Mouse (Mus musculus): Measurements from ENCODE around the gene Sorbs1.
"Not testable (repeated sequence)": the region's sequence is repeated elsewhere in the genome, so short reads cannot be mapped to it uniquely, and the experiment has no call there.

Gene Sorbs1

DNA sequence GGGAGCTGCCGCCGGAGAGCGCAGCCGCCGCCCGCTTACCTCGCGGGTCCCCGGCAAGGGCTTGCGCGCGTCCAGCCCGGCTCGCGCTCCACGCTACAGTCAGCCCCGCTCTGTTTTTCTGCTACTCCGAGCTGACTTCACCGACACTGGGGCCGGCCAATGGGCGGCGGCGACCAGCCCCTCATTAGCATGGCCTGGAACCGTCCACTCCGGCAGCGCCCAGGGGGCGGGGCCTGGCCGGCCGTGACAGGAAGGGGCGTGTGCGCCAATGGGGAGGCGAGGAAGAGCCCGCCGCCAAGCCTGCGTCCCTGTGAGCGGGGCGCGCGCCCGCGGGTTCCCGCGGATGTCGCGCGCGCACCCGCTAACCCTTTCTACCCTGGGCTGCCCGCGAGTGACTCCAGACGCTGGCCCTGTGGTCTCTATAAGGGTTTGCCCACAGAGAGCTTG lies at the start of gene Sorbs1:
TSS of gene Sorbs1 (minus strand) at position 148 of the 447 bp plus-strand sequence.
- Histone ChIP-seq H3K4me1 (replicated peaks; ENCODE audit: low read depth, low read length) (peaks cover 58% of the 10 kb centered on the region), H3K4me3 (replicated peaks; ENCODE audit: low read length) (peak within 1 kb of the TSS; percentile 95), H3K27me3 (ENCODE audit: insufficient read depth, low read length) (no peaks in the 10 kb centered on the region), H3K36me3 (ENCODE audit: insufficient read depth, low read length) (no peaks in the 10 kb centered on the region), H3K9me3 (ENCODE audit: low read length) (no peaks in the 10 kb centered on the region)
- TF ChIP-seq POU5F1 (IDR thresholded peaks at IDR 0.05; ENCODE audit: borderline replicate concordance, low read length) (no peak), CTCF (conservative IDR thresholded peaks at IDR 0.05; ENCODE audit: low read length) (no peak), NANOG (IDR thresholded peaks at IDR 0.05; ENCODE audit: borderline replicate concordance, low read length) (no peak)

DNA sequence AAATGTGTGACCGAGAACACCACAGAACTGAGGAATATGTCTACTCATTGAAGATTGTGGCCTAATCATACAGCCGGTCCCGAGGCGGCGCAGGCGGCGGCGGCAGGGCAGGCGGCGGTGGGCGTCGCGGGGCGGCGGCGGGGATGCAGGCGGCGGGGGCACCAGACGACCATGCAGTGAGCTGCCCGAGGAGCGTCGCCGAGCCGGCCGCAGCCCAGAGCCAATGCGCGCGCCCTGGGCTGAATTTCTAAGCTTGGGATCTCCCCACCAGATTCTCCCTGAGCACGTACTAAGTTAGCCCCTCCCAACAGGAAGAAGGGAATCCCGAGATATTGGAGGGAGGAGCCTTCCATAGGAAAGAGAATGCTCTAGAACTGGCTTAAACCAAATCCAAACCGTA lies 47.9 kb upstream of the Sorbs1 start:
- not testable (repeated sequence) for H3K9me3 ChIP-seq (ENCODE audit: low read length); H3K4me3 ChIP-seq (replicated peaks; ENCODE audit: low read length); H3K4me1 ChIP-seq (replicated peaks; ENCODE audit: low read depth, low read length); H3K27me3 ChIP-seq (ENCODE audit: insufficient read depth, low read length)
- peaks cover 61% of the 10 kb centered on the region for H3K36me3 ChIP-seq (ENCODE audit: insufficient read depth, low read length)

DNA sequence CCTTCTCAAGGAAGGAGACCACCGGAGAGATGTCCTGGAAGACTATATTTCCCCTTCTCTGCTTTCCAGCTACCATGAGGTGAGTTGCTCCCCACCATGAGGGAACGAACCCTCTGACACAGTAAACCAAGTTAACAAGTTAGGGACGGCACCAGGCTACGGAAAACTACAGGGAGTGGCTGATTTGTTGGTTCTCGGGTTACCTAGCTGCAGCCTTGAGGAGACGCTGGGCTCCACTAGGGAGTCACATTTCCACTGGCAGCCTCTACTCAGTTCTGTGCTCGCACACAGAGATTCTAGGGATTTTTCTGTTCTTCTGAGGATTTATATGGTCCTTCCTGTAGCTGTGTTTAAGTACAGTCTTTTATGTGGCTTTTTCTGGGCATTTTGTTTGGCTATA lies 42.5 kb upstream of the Sorbs1 start:
- Histone ChIP-seq H3K36me3 (ENCODE audit: insufficient read depth, low read length) (peaks cover 73% of the 10 kb centered on the region), H3K4me3 (replicated peaks; ENCODE audit: low read length) (no peak overlapping the region), H3K4me1 (replicated peaks; ENCODE audit: low read depth, low read length) (no peaks in the 10 kb centered on the region), H3K9me3 (ENCODE audit: low read length) (no peaks in the 10 kb centered on the region), H3K27me3 (ENCODE audit: insufficient read depth, low read length) (no peaks in the 10 kb centered on the region)
- no peak for TF ChIP-seq NANOG (IDR thresholded peaks at IDR 0.05; ENCODE audit: borderline replicate concordance, low read length)
- TF ChIP-seq CTCF (conservative IDR thresholded peaks at IDR 0.05; ENCODE audit: low read length) = no peak
- TF ChIP-seq POU5F1 (IDR thresholded peaks at IDR 0.05; ENCODE audit: borderline replicate concordance, low read length) = no peak

DNA sequence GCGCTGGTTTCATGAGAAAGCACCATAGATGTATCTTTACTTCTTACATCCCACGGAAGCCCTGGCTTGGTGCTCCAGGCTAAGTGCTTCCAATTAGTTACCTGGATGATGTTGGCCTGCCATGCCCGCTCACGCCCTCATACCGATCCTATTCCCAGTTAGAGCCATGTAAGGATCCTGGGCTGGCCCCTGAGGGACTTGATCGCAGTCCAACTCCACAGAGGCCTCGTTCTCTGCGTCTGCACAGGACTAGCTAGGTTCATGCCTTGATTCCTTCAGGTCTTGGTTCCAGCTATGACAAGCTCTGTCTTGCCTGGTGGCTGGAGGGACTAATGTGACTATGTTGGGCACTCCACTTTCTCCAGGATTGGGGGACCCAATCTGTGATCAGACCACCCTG lies 41.6 kb upstream of the Sorbs1 start:
- TF ChIP-seq CTCF (conservative IDR thresholded peaks at IDR 0.05; ENCODE audit: low read length) (no peak), NANOG (IDR thresholded peaks at IDR 0.05; ENCODE audit: borderline replicate concordance, low read length) (no peak), POU5F1 (IDR thresholded peaks at IDR 0.05; ENCODE audit: borderline replicate concordance, low read length) (no peak)
- H3K36me3 ChIP-seq (ENCODE audit: insufficient read depth, low read length) = peaks cover 82% of the 10 kb centered on the region
- no peaks in the 10 kb centered on the region for H3K27me3 ChIP-seq (ENCODE audit: insufficient read depth, low read length)

DNA sequence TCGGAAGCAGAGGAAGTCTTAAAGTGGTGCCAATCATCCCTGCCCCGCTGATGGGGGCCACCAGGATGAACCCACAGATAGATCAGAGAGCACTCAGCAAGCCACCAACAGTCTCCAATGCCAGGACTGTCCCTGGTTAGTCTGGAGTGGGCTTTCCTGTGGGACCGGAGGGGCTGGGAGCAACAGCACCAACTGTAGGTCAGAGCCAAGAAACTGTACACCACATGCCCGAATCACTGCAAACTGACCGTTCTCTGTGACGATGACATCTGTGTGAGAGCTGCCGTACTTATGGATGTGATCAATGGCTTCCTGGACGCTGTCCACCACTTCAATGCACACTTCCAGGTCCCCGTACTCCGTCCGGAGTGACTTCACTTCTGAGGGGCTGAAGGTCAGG lies 40.8 kb upstream of the Sorbs1 start:
- H3K4me1 ChIP-seq (replicated peaks; ENCODE audit: low read depth, low read length) = peaks cover 14% of the 10 kb centered on the region
- no peaks in the 10 kb centered on the region for H3K27me3 ChIP-seq (ENCODE audit: insufficient read depth, low read length)
- H3K4me3 ChIP-seq (replicated peaks; ENCODE audit: low read length) = no peak overlapping the region
- peaks cover 87% of the 10 kb centered on the region for H3K36me3 ChIP-seq (ENCODE audit: insufficient read depth, low read length)
- H3K9me3 ChIP-seq (ENCODE audit: low read length) = no peaks in the 10 kb centered on the region
- TF ChIP-seq POU5F1 (IDR thresholded peaks at IDR 0.05; ENCODE audit: borderline replicate concordance, low read length) = no peak
- no peak for TF ChIP-seq CTCF (conservative IDR thresholded peaks at IDR 0.05; ENCODE audit: low read length)
- no peak for TF ChIP-seq NANOG (IDR thresholded peaks at IDR 0.05; ENCODE audit: borderline replicate concordance, low read length)

More for the DNA sequence above, 41.6 kb upstream of the Sorbs1 start:
- Histone ChIP-seq H3K9me3 (ENCODE audit: low read length) (no peaks in the 10 kb centered on the region), H3K4me3 (replicated peaks; ENCODE audit: low read length) (no peak overlapping the region), H3K4me1 (replicated peaks; ENCODE audit: low read depth, low read length) (peaks cover 6% of the 10 kb centered on the region; the same call in 1 of the 2 replicates)

- no peak for TF ChIP-seq NANOG (IDR thresholded peaks at IDR 0.05; ENCODE audit: borderline replicate concordance, low read length)
- TF ChIP-seq POU5F1 (IDR thresholded peaks at IDR 0.05; ENCODE audit: borderline replicate concordance, low read length) = no peak
- no peak for TF ChIP-seq CTCF (conservative IDR thresholded peaks at IDR 0.05; ENCODE audit: low read length)
- H3K9me3 ChIP-seq (ENCODE audit: low read length) = no peaks in the 10 kb centered on the region
- no peaks in the 10 kb centered on the region for H3K27me3 ChIP-seq (ENCODE audit: insufficient read depth, low read length)
- H3K36me3 ChIP-seq (ENCODE audit: insufficient read depth, low read length) = peaks cover 87% of the 10 kb centered on the region
- H3K4me3 ChIP-seq (replicated peaks; ENCODE audit: low read length) = no peak overlapping the region
- peaks cover 19% of the 10 kb centered on the region for H3K4me1 ChIP-seq (replicated peaks; ENCODE audit: low read depth, low read length)
Observed at GRCm38 (mm10) chr19:40553849-40554248, 40.3 kb upstream of the Sorbs1 start.

DNA sequence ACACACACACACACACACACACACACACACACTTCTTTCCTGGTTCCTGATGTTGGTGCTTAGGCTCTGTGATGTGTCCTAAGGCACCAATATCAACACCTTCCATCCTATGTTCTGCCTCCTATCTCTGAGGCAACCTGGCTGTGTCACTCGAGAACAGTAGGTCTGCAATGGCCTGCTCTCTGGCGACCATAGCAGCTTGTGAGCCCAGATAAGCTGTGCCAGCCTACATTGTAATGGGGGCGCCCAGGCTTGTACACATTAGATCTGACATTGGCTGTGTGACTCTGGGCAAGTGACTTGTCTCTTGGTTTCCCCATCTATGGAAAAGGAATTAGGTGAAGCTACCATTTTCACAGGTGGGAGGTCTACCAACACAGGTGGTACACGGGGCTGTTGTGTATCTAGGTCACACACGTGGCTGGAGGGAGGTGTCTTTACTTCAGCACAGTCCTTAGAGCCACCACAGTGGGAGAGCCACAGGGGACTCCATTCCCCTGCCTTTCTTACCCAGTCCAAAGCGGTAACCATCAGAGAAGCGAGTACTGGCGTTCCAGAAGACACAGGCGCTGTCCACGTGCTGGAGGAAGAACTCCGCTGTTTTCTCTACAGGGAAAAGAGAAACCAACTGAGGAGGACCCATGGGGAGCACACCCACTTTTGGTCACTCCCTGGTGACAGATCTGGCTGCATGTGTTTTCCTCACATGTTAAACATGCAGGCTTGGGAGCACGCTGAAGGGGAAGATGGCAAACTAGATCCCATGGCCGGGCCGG lies 39.6 kb upstream of the Sorbs1 start:
- Histone ChIP-seq H3K4me1 (replicated peaks; ENCODE audit: low read depth, low read length) (peaks cover 25% of the 10 kb centered on the region), H3K27me3 (ENCODE audit: insufficient read depth, low read length) (no peaks in the 10 kb centered on the region), H3K4me3 (replicated peaks; ENCODE audit: low read length) (no peak overlapping the region), H3K36me3 (ENCODE audit: insufficient read depth, low read length) (peaks cover 84% of the 10 kb centered on the region), H3K9me3 (ENCODE audit: low read length) (no peaks in the 10 kb centered on the region)
- no peak for TF ChIP-seq POU5F1 (IDR thresholded peaks at IDR 0.05; ENCODE audit: borderline replicate concordance, low read length)
- TF ChIP-seq CTCF (conservative IDR thresholded peaks at IDR 0.05; ENCODE audit: low read length) = no peak
- TF ChIP-seq NANOG (IDR thresholded peaks at IDR 0.05; ENCODE audit: borderline replicate concordance, low read length) = no peak

DNA sequence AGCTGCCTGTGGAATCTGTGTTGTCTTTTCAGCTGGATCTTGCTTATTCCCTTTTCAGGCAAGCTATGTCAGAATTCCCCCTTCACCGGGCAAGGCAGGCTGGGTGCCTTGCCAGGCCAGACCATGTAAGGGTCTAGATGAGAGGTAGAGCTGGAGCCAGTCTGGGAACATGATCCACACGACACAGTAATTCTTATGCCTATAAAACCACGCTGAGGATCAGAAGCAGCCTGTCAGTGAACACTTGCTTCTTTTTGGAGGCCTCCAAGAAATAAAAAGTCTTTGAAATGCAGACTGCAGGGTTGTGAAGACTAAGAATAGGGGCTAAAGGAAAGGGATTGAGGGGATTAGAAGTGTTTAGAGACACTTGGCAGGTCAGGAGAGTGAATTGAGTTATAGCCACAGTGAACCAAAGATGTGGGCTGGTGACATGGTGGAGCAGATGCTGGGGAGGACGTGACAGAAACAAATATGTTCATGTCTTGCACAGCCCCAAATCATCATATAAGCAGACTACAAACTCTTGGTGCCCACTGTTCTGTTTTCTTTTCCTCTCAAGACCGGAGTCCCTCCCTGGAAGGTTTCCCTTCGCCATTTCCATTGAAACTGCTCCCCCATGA lies 36.0 kb upstream of the Sorbs1 start:
- Histone ChIP-seq H3K9me3 (ENCODE audit: low read length) (no peaks in the 10 kb centered on the region), H3K36me3 (ENCODE audit: insufficient read depth, low read length) (peaks cover 49% of the 10 kb centered on the region), H3K4me3 (replicated peaks; ENCODE audit: low read length) (no peak overlapping the region), H3K27me3 (ENCODE audit: insufficient read depth, low read length) (0 out of 2 replicates have a peak, but pooled peaks cover 4% of the 10 kb centered on the region), H3K4me1 (replicated peaks; ENCODE audit: low read depth, low read length) (peaks cover 26% of the 10 kb centered on the region)
- TF ChIP-seq POU5F1 (IDR thresholded peaks at IDR 0.05; ENCODE audit: borderline replicate concordance, low read length) = no peak
- TF ChIP-seq CTCF (conservative IDR thresholded peaks at IDR 0.05; ENCODE audit: low read length) = no peak
- no peak for TF ChIP-seq NANOG (IDR thresholded peaks at IDR 0.05; ENCODE audit: borderline replicate concordance, low read length)

All from E14TG2a.4 (cell line).